Mouse (Mus musculus) lung, postnatal 0 days (tissue): ENCODE measurements around the gene Vcl. TPM values are rescaled to one million over a fixed set of nuclear protein-coding genes. Genes with fewer than 3 reads are reported as not detected.

Source experiments
- ATAC-seq: fragments of 200-750 bp; cut with Nextera tagmentation; 2 replicates; pipeline ENCODE4 v1.8.0; 2017; ENCODE audit warnings: moderate library complexity
- DNase-seq: peaks from one replicate; pipeline ENCODE4 v3.0.0-alpha.2; 2016; ENCODE audit warnings: low spot score
- H3K27ac ChIP-seq: fragments of 300-500 bp; sonication (generic); 2 replicates; pipeline ENCODE4 v1.5.1; 2014; ENCODE audit warnings: antibody characterized with exemption, mild to moderate bottlenecking, low read length, mixed read lengths
- H3K27me3 ChIP-seq: fragments of 300-500 bp; sonication (generic); replicated peaks from 2 replicates; pipeline ENCODE4 v1.6.1; 2014; ENCODE audit warnings: low read length, mixed read lengths; ENCODE audit not compliant: insufficient read depth
- H3K36me3 ChIP-seq: fragments of 300-500 bp; sonication (generic); 2 replicates; pipeline ENCODE4 v1.6.1; 2014; ENCODE audit warnings: low read length, mixed read lengths; ENCODE audit not compliant: insufficient read depth
- H3K4me1 ChIP-seq: fragments of 300-500 bp; sonication (generic); 2 replicates; pipeline ENCODE4 v1.6.1; 2014; ENCODE audit warnings: antibody characterized with exemption, low read depth, low read length, mixed read lengths; ENCODE audit not compliant: insufficient read depth
- H3K4me2 ChIP-seq: fragments of 300-500 bp; sonication (generic); replicated peaks from 2 replicates; pipeline ENCODE4 v1.6.1; 2014; ENCODE audit warnings: low read depth, mild to moderate bottlenecking, low read length, moderate library complexity, mixed read lengths
- H3K4me3 ChIP-seq: fragments of 300-500 bp; sonication (generic); 2 replicates; pipeline ENCODE4 v1.5.1; 2014; ENCODE audit warnings: low read depth, low read length
- H3K9ac ChIP-seq: fragments of 300-500 bp; sonication (generic); replicated peaks from 2 replicates; pipeline ENCODE4 v1.6.1; 2014; ENCODE audit warnings: low read depth, mild to moderate bottlenecking
- H3K9me3 ChIP-seq: fragments of 300-500 bp; sonication (generic); 2 replicates; pipeline ENCODE4 v1.6.1; 2016; ENCODE audit warnings: low read length, mixed read lengths
- CTCF ChIP-seq: IDR thresholded peaks from 2 replicates; pipeline ENCODE4 v1.5.1; 2016; ENCODE audit warnings: antibody characterized with exemption, mild to moderate bottlenecking
- EP300 ChIP-seq: IDR thresholded peaks from 2 replicates; pipeline ENCODE4 v1.6.1; 2016; ENCODE audit warnings: antibody characterized with exemption, mild to moderate bottlenecking, control low read depth
- WGBS: fragments of 180-500 bp; shearing (Covaris S2); extraction: QIAGEN DNeasy Blood & Tissue Kit; methylation state at CpG from one replicate; pipeline ENCODE4 v1.1.7; 2014; 5-methylcytosine and 5-hydroxymethylcytosine counted together
- polyA plus RNA-seq: library from polyadenylated mRNA; unstranded; fragments of >200 nt; fragmentation: Nextera tagmentation; extraction: Ambion mirVana; gene quantifications from 2 replicates; pipeline ENCODE4 v1.2.1, GENCODE M21; 2015

Vcl gene
- polyA plus RNA-seq, 1 experiment from 2014 or later: 42.8 TPM

- Histone ChIP-seq H3K36me3 (peaks cover 20% of the 10 kb centered on the region), H3K4me2 (no peak overlapping the region), H3K9ac (no peak overlapping the region), H3K4me1 (no peaks in the 10 kb centered on the region), H3K27ac (no peak overlapping the region), H3K4me3 (no peak overlapping the region), H3K9me3 (no peaks in the 10 kb centered on the region), H3K27me3 (no peaks in the 10 kb centered on the region)
- WGBS: 69% methylated on average over 1 of the region's 1 CpGs
- TF ChIP-seq CTCF (no peak), EP300 (no peak)
- no peak for DNase-seq
- no peak for ATAC-seq
Measured at GRCm38 (mm10) chr14:20991492-20991891, 62.3 kb downstream of the Vcl start.

- H3K36me3 ChIP-seq: peaks cover 18% of the 10 kb centered on the region
- TF ChIP-seq EP300 (no peak), CTCF (peak; percentile 86)
- H3K4me3 ChIP-seq: no peak overlapping the region
- 34% methylated on average over 3 of the region's 3 CpGs for WGBS
- no peak overlapping the region for H3K27ac ChIP-seq
- ATAC-seq (peak; percentile 71), DNase-seq (peak; percentile 80)
- no peaks in the 10 kb centered on the region for H3K27me3 ChIP-seq
- H3K9ac ChIP-seq: no peak overlapping the region
- no peak overlapping the region for H3K4me2 ChIP-seq
- H3K4me1 ChIP-seq: no peaks in the 10 kb centered on the region
- no peaks in the 10 kb centered on the region for H3K9me3 ChIP-seq
Measured at GRCm38 (mm10) chr14:20993067-20993691, 64.0 kb downstream of the Vcl start.

GRCm38 (mm10) chr14:20994475-20994874 lies 65.3 kb downstream of the Vcl start:
- Histone ChIP-seq H3K36me3 (peaks cover 15% of the 10 kb centered on the region; the same call in 1 of the 2 replicates), H3K4me1 (no peaks in the 10 kb centered on the region), H3K27ac (0 out of 2 replicates have a peak overlapping the region, but pooled peaks have one; percentile 10), H3K4me3 (no peak overlapping the region), H3K4me2 (no peak overlapping the region), H3K9me3 (no peaks in the 10 kb centered on the region), H3K9ac (no peak overlapping the region), H3K27me3 (no peaks in the 10 kb centered on the region)
- peak; percentile 73 for ATAC-seq
- WGBS: 55% methylated on average over 3 of the region's 3 CpGs
- DNase-seq: peak; percentile 79
- TF ChIP-seq EP300 (no peak), CTCF (peak; percentile 49)

GRCm38 (mm10) chr14:20995497-20995896 lies 66.3 kb downstream of the Vcl start:
- Histone ChIP-seq H3K9ac (no peak overlapping the region), H3K27me3 (no peaks in the 10 kb centered on the region), H3K27ac (no peak overlapping the region), H3K4me1 (no peaks in the 10 kb centered on the region), H3K4me2 (no peak overlapping the region), H3K4me3 (no peak overlapping the region), H3K36me3 (peaks cover 15% of the 10 kb centered on the region; the same call in 1 of the 2 replicates), H3K9me3 (no peaks in the 10 kb centered on the region)
- TF ChIP-seq CTCF (no peak), EP300 (no peak)
- DNase-seq: no peak
- ATAC-seq: no peak
- WGBS: 88% methylated on average over 2 of the region's 2 CpGs

- Histone ChIP-seq H3K27me3 (no peaks in the 10 kb centered on the region), H3K36me3 (peaks cover 20% of the 10 kb centered on the region; the same call in 1 of the 2 replicates), H3K27ac (no peak overlapping the region), H3K4me3 (no peak overlapping the region), H3K4me1 (no peaks in the 10 kb centered on the region), H3K9ac (no peak overlapping the region), H3K9me3 (no peaks in the 10 kb centered on the region), H3K4me2 (no peak overlapping the region)
- TF ChIP-seq EP300 (no peak), CTCF (no peak)
- ATAC-seq (no peak), DNase-seq (no peak)
- WGBS: 59% methylated on average over 5 of the region's 5 CpGs
Measured at GRCm38 (mm10) chr14:20996361-20996760, 67.2 kb downstream of the Vcl start.

GRCm38 (mm10) chr14:20997548-20997947 lies 68.3 kb downstream of the Vcl start:
- no peak for ATAC-seq
- Histone ChIP-seq H3K4me3 (no peak overlapping the region), H3K4me2 (no peak overlapping the region), H3K9me3 (no peaks in the 10 kb centered on the region), H3K9ac (no peak overlapping the region), H3K27ac (no peak overlapping the region), H3K4me1 (no peaks in the 10 kb centered on the region), H3K27me3 (no peaks in the 10 kb centered on the region), H3K36me3 (peaks cover 21% of the 10 kb centered on the region; the same call in 1 of the 2 replicates)
- no peak for DNase-seq
- WGBS: 52% methylated on average over 3 of the region's 3 CpGs
- TF ChIP-seq CTCF (no peak), EP300 (no peak)
